Mouse (Mus musculus): ENCODE data around the gene Dlx1. TPM values are rescaled to one million over a fixed set of nuclear protein-coding genes. Genes with fewer than 3 reads are reported as not detected.

Dlx1 gene
- total RNA-seq, 1 experiment: 0.27 TPM

GRCm38 (mm10) chr2:71543531-71543930 is 15.6 kb downstream of the Dlx1 start:
- Histone ChIP-seq H3K36me3 (ENCODE audit: control insufficient read depth, insufficient read depth, low read length, poor library complexity, severe bottlenecking) (no peaks in the 10 kb centered on the region), H3K9ac (ENCODE audit: insufficient read depth, low read depth, low read length, poor library complexity, severe bottlenecking) (no peak overlapping the region), H3K4me1 (ENCODE audit: control insufficient read depth in 2 of 2, insufficient read depth in 2 of 2, low read length in 2 of 2, poor library complexity in 1 of 2) (peaks cover 0 to 20% of the 10 kb centered on the region in 2 experiments; a peak in 2 of 4 replicates), H3K9me3 (ENCODE audit: control insufficient read depth, insufficient read depth, low read depth, low read length) (no peaks in the 10 kb centered on the region), H3K4me3 (ENCODE audit: insufficient read depth in 1 of 2, low read depth in 1 of 2, low read length in 2 of 2, poor library complexity in 1 of 2, severe bottlenecking in 1 of 2) (no peak overlapping the region), H3K27ac (ENCODE audit: insufficient read depth, low read depth, low read length, poor library complexity, severe bottlenecking) (no peak overlapping the region)
- DNase-seq (ENCODE audit: low read depth, low spot score): no peak
- TF ChIP-seq ZC3H11A (IDR thresholded peaks at IDR 0.05; ENCODE audit: borderline replicate concordance, low read depth, low read length) (no peak), HCFC1 (IDR thresholded peaks at IDR 0.05; ENCODE audit: borderline replicate concordance, insufficient read depth, low read length) (no peak), ZNF384 (IDR thresholded peaks at IDR 0.05; ENCODE audit: low read depth, low read length) (no peak), MAFK (IDR thresholded peaks at IDR 0.05; ENCODE audit: insufficient read depth, low read depth, low read length) (no peak), CHD2 (IDR thresholded peaks at IDR 0.05; ENCODE audit: low read depth, low read length) (no peak)
- in situ Hi-C loops (cut with MboI; ENCODE audit: low sequenced_read_pairs in 2 of 2, unreplicated experiment in 2 of 2): loop anchor here (10.0 to 25.0 kb wide), 3 partner anchors 979 to 1956 kb away; partner anchors contain the start of gene Lrp2 (in 1 of the 2)

- no peak for TF ChIP-seq ZC3H11A (IDR thresholded peaks at IDR 0.05; ENCODE audit: borderline replicate concordance, low read depth, low read length)
- no peak for TF ChIP-seq MAFK (IDR thresholded peaks at IDR 0.05; ENCODE audit: insufficient read depth, low read depth, low read length)
- no peak for TF ChIP-seq ZNF384 (IDR thresholded peaks at IDR 0.05; ENCODE audit: low read depth, low read length)
- no peak for TF ChIP-seq CHD2 (IDR thresholded peaks at IDR 0.05; ENCODE audit: low read depth, low read length)
- TF ChIP-seq HCFC1 (IDR thresholded peaks at IDR 0.05; ENCODE audit: borderline replicate concordance, insufficient read depth, low read length): no peak
- no peaks in the 10 kb centered on the region for H3K9me3 ChIP-seq (ENCODE audit: control insufficient read depth, insufficient read depth, low read depth, low read length)
- no peak overlapping the region for H3K27ac ChIP-seq (ENCODE audit: insufficient read depth, low read depth, low read length, poor library complexity, severe bottlenecking)
- no peaks in the 10 kb centered on the region for H3K36me3 ChIP-seq (ENCODE audit: control insufficient read depth, insufficient read depth, low read length, poor library complexity, severe bottlenecking)
- in situ Hi-C loops (cut with MboI; ENCODE audit: low sequenced_read_pairs in 2 of 2, unreplicated experiment in 2 of 2): loop anchor here (10.0 to 25.0 kb wide), 3 partner anchors 979 to 1957 kb away; partner anchors contain the start of gene Lrp2 (in 1 of the 2)
- no peak for DNase-seq (ENCODE audit: low read depth, low spot score)
- H3K9ac ChIP-seq (ENCODE audit: insufficient read depth, low read depth, low read length, poor library complexity, severe bottlenecking): no peak overlapping the region
- H3K4me1 ChIP-seq (ENCODE audit: control insufficient read depth in 2 of 2, insufficient read depth in 2 of 2, low read length in 2 of 2, poor library complexity in 1 of 2): peaks cover 0 to 17% of the 10 kb centered on the region in 2 experiments; a peak in 2 of 4 replicates
- 0 out of 4 replicates have a peak overlapping the region, but pooled peaks of 1 of the 2 experiments have one; percentile 0 for H3K4me3 ChIP-seq (ENCODE audit: insufficient read depth in 1 of 2, low read depth in 1 of 2, low read length in 2 of 2, poor library complexity in 1 of 2, severe bottlenecking in 1 of 2)
These were observed 16.0 kb downstream of the Dlx1 start for GRCm38 (mm10) chr2:71543948-71544347.

- H3K4me1 ChIP-seq (ENCODE audit: control insufficient read depth in 2 of 2, insufficient read depth in 2 of 2, low read length in 2 of 2, poor library complexity in 1 of 2): peaks cover 0 to 14% of the 10 kb centered on the region in 2 experiments; a peak in 2 of 4 replicates
- TF ChIP-seq HCFC1 (IDR thresholded peaks at IDR 0.05; ENCODE audit: borderline replicate concordance, insufficient read depth, low read length): no peak
- no peak for TF ChIP-seq ZNF384 (IDR thresholded peaks at IDR 0.05; ENCODE audit: low read depth, low read length)
- TF ChIP-seq ZC3H11A (IDR thresholded peaks at IDR 0.05; ENCODE audit: borderline replicate concordance, low read depth, low read length): no peak
- TF ChIP-seq CHD2 (IDR thresholded peaks at IDR 0.05; ENCODE audit: low read depth, low read length): no peak
- no peak for TF ChIP-seq MAFK (IDR thresholded peaks at IDR 0.05; ENCODE audit: insufficient read depth, low read depth, low read length)
- H3K36me3 ChIP-seq (ENCODE audit: control insufficient read depth, insufficient read depth, low read length, poor library complexity, severe bottlenecking): no peaks in the 10 kb centered on the region
- in situ Hi-C loops (cut with MboI; ENCODE audit: low sequenced_read_pairs in 2 of 2, unreplicated experiment in 2 of 2): loop anchor here (5.0 to 25.0 kb wide), 4 partner anchors 92 to 1957 kb away; partner anchors contain the start of genes Lrp2 (in 1 of the 2) and Metap1d (in 1 of the 2)
- no peak for DNase-seq (ENCODE audit: low read depth, low spot score)
- H3K4me3 ChIP-seq (ENCODE audit: insufficient read depth in 1 of 2, low read depth in 1 of 2, low read length in 2 of 2, poor library complexity in 1 of 2, severe bottlenecking in 1 of 2): peak overlapping the region in 1 of 2 experiments; percentile 0; a peak in 1 of 4 replicates
- H3K27ac ChIP-seq (ENCODE audit: insufficient read depth, low read depth, low read length, poor library complexity, severe bottlenecking): no peak overlapping the region
- H3K9ac ChIP-seq (ENCODE audit: insufficient read depth, low read depth, low read length, poor library complexity, severe bottlenecking): no peak overlapping the region
- no peaks in the 10 kb centered on the region for H3K9me3 ChIP-seq (ENCODE audit: control insufficient read depth, insufficient read depth, low read depth, low read length)
These were observed 16.7 kb downstream of the Dlx1 start for GRCm38 (mm10) chr2:71544391-71545285.

- no peak for DNase-seq (ENCODE audit: low read depth, low spot score)
- Histone ChIP-seq H3K4me1 (ENCODE audit: control insufficient read depth in 2 of 2, insufficient read depth in 2 of 2, low read length in 2 of 2, poor library complexity in 1 of 2) (peaks cover 0 to 12% of the 10 kb centered on the region in 2 experiments; a peak in 2 of 4 replicates), H3K4me3 (ENCODE audit: insufficient read depth in 1 of 2, low read depth in 1 of 2, low read length in 2 of 2, poor library complexity in 1 of 2, severe bottlenecking in 1 of 2) (peak overlapping the region; percentile 66 to 76), H3K36me3 (ENCODE audit: control insufficient read depth, insufficient read depth, low read length, poor library complexity, severe bottlenecking) (no peaks in the 10 kb centered on the region), H3K9me3 (ENCODE audit: control insufficient read depth, insufficient read depth, low read depth, low read length) (no peaks in the 10 kb centered on the region), H3K27ac (ENCODE audit: insufficient read depth, low read depth, low read length, poor library complexity, severe bottlenecking) (no peak overlapping the region), H3K9ac (ENCODE audit: insufficient read depth, low read depth, low read length, poor library complexity, severe bottlenecking) (no peak overlapping the region)
- in situ Hi-C loops (cut with MboI; ENCODE audit: low sequenced_read_pairs in 2 of 2, unreplicated experiment in 2 of 2): loop anchor here (5.0 to 25.0 kb wide), 4 partner anchors 93 to 1958 kb away; partner anchors contain the start of genes Lrp2 (in 1 of the 2) and Metap1d (in 1 of the 2)
- no peak for TF ChIP-seq ZC3H11A (IDR thresholded peaks at IDR 0.05; ENCODE audit: borderline replicate concordance, low read depth, low read length)
- TF ChIP-seq ZNF384 (IDR thresholded peaks at IDR 0.05; ENCODE audit: low read depth, low read length): no peak
- no peak for TF ChIP-seq CHD2 (IDR thresholded peaks at IDR 0.05; ENCODE audit: low read depth, low read length)
- no peak for TF ChIP-seq MAFK (IDR thresholded peaks at IDR 0.05; ENCODE audit: insufficient read depth, low read depth, low read length)
- no peak for TF ChIP-seq HCFC1 (IDR thresholded peaks at IDR 0.05; ENCODE audit: borderline replicate concordance, insufficient read depth, low read length)
These were observed 17.5 kb downstream of the Dlx1 start for GRCm38 (mm10) chr2:71545401-71545881.
